In the genomic region with DNA sequence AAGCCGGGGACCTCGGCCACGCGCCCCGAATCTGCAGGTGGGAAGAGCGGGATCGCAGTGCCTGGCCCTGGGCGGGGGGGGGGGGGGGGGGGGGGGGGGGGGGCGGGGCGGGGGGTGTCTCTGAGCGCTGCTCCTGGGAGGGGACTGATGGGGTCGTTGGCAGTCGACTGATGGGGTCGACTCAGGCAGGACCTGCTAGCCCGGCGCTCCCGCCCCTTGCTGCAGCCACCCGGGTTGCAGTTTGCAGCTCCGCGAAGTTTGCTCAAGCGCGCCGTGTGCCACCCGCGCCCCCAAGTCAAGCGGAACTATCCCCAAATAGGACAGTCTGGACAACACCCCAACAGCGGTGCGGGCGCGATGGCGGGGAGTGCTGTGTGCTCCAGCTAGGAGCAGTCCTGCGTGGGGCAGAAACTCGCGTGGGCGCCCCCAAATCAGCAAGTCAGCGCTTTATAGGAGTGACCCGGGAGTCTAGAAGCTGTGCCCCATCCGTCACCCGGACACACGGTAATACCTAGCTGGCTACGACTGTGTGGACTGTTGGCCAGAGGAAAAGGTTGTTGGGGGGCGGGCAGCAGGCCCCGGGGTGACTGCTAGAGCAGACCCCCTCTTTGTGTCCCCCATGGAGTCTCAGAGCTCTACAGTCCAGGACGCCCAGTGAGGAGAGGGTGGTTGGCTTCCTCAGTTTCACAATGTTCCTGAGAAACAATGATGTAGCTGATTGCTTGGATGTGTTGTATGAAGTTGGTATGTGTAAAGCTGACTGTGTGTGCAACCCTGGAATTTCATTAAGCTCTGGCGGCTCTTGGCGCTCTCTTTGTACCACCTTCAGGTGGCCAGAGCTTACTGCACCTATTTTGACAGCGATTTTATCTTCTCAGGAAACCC, we compare ENCODE assay signal across 8 mouse cellular contexts. TPM values are rescaled to one million over a fixed set of nuclear protein-coding genes. Genes with fewer than 3 reads are reported as not detected.
DNase-seq lines count a peak whose midpoint lies in the region; ATAC-seq and TF ChIP-seq lines count a peak whose summit lies in the region.

No protein-coding gene starts in this region.

- H3K4me2 ChIP-seq in embryonic facial prominence, embryonic 15.5 days (replicated peaks) = peak overlapping the region; percentile 78
- peak overlapping the region; percentile 99 for H3K4me2 ChIP-seq in heart, embryonic 12.5 days
- H3K4me2 ChIP-seq in kidney, embryonic 16.5 days (replicated peaks; ENCODE audit: low read depth, low read length) = peak overlapping the region; percentile 92
- peak overlapping the region; percentile 74 for H3K4me2 ChIP-seq in liver, embryonic 15.5 days
- peak overlapping the region; percentile 99 for H3K4me2 ChIP-seq in neural tube, embryonic 12.5 days (replicated peaks)

- H3K4me3 ChIP-seq in C2C12 (ENCODE audit: insufficient read depth, poor library complexity, severe bottlenecking) = no peak overlapping the region
- H3K4me3 ChIP-seq in embryonic facial prominence, embryonic 15.5 days (replicated peaks) = peak overlapping the region; percentile 61
- peak overlapping the region; percentile 84 for H3K4me3 ChIP-seq in heart, embryonic 12.5 days
- peak overlapping the region; percentile 83 for H3K4me3 ChIP-seq in kidney, embryonic 16.5 days (ENCODE audit: low read length)
- H3K4me3 ChIP-seq in liver, embryonic 15.5 days (replicated peaks) = peak overlapping the region; percentile 58
- H3K4me3 ChIP-seq in neural tube, embryonic 12.5 days = peak overlapping the region; percentile 51

- WGBS in embryonic facial prominence, embryonic 15.5 days = under 1% methylated on average over 39 of the region's 47 CpGs
- WGBS in heart, embryonic 12.5 days = under 1% methylated on average over 36 of the region's 47 CpGs
- under 1% methylated on average over 33 of the region's 47 CpGs for WGBS in kidney, embryonic 16.5 days
- WGBS in liver, embryonic 15.5 days (ENCODE audit: insufficient replicate concordance) = under 1% methylated on average over 36 of the region's 47 CpGs
- WGBS in neural tube, embryonic 12.5 days = under 1% methylated on average over 36 of the region's 47 CpGs

- H3K4me1 ChIP-seq in embryonic facial prominence, embryonic 15.5 days = peaks cover 32% of the 10 kb centered on the region
- 0 out of 2 replicates have a peak, but pooled peaks cover 2% of the 10 kb centered on the region for H3K4me1 ChIP-seq in heart, embryonic 12.5 days (replicated peaks)
- peaks cover 15% of the 10 kb centered on the region for H3K4me1 ChIP-seq in kidney, embryonic 16.5 days (ENCODE audit: insufficient read depth, low read length)
- no peaks in the 10 kb centered on the region for H3K4me1 ChIP-seq in liver, embryonic 15.5 days (replicated peaks)
- H3K4me1 ChIP-seq in neural tube, embryonic 12.5 days = peaks cover 6% of the 10 kb centered on the region

- no peaks in the 10 kb centered on the region for H3K79me2 ChIP-seq in C2C12 (ENCODE audit: control insufficient read depth, insufficient read depth)

- H3K9ac ChIP-seq in embryonic facial prominence, embryonic 15.5 days = peak overlapping the region; percentile 62
- H3K9ac ChIP-seq in heart, embryonic 12.5 days = peak overlapping the region; percentile 89
- H3K9ac ChIP-seq in kidney, embryonic 16.5 days (replicated peaks; ENCODE audit: low read length) = peak overlapping the region; percentile 84
- peak overlapping the region; percentile 32; the same call in 1 of the 2 replicates for H3K9ac ChIP-seq in liver, embryonic 15.5 days
- H3K9ac ChIP-seq in neural tube, embryonic 12.5 days = peak overlapping the region; percentile 61

- TF ChIP-seq CTCF in C2C12 (IDR thresholded peaks at IDR 0.05; ENCODE audit: control insufficient read depth, insufficient read depth, insufficient read length) = no peak

- H3K9me3 ChIP-seq in embryonic facial prominence, embryonic 15.5 days (replicated peaks) = no peaks in the 10 kb centered on the region
- H3K9me3 ChIP-seq in heart, embryonic 12.5 days (replicated peaks) = no peaks in the 10 kb centered on the region
- H3K9me3 ChIP-seq in kidney, embryonic 16.5 days (ENCODE audit: low read length) = no peaks in the 10 kb centered on the region
- no peaks in the 10 kb centered on the region for H3K9me3 ChIP-seq in liver, embryonic 15.5 days (replicated peaks)
- no peaks in the 10 kb centered on the region for H3K9me3 ChIP-seq in neural tube, embryonic 12.5 days

- H3K27ac ChIP-seq in embryonic facial prominence, embryonic 15.5 days (replicated peaks) = peak overlapping the region; percentile 89
- peak overlapping the region; percentile 85 for H3K27ac ChIP-seq in heart, embryonic 12.5 days (ENCODE audit: poor library complexity, severe bottlenecking)
- peak overlapping the region; percentile 96 for H3K27ac ChIP-seq in kidney, embryonic 16.5 days (ENCODE audit: low read length)
- H3K27ac ChIP-seq in liver, embryonic 15.5 days (replicated peaks) = peak overlapping the region; percentile 53
- 0 out of 2 replicates have a peak overlapping the region, but pooled peaks have one; percentile 18 for H3K27ac ChIP-seq in neural tube, embryonic 12.5 days

- no peaks in the 10 kb centered on the region for H3K79me3 ChIP-seq in C2C12 (ENCODE audit: low read depth)

- H3ac ChIP-seq in C2C12 (ENCODE audit: control insufficient read depth, insufficient read length, low read depth) = peak overlapping the region; percentile 32

- peak; percentile 75 for ATAC-seq in embryonic facial prominence, embryonic 15.5 days (ENCODE audit: insufficient number of reproducible peaks, low FRiP score, low TSS enrichment, low read depth)
- peak; percentile 72 for ATAC-seq in heart, embryonic 12.5 days (ENCODE audit: insufficient number of reproducible peaks, low FRiP score)
- peak; percentile 77 for ATAC-seq in kidney, embryonic 16.5 days (ENCODE audit: low FRiP score, low TSS enrichment)
- peak; percentile 52 for ATAC-seq in liver, embryonic 15.5 days (ENCODE audit: insufficient read depth)
- peak; percentile 91 for ATAC-seq in neural tube, embryonic 12.5 days (ENCODE audit: low FRiP score, low read depth)

- peaks cover 6% of the 10 kb centered on the region for H3K27me3 ChIP-seq in C2C12 (ENCODE audit: control insufficient read depth, insufficient read depth, insufficient read length)
- no peaks in the 10 kb centered on the region; the same call in 1 of the 2 replicates for H3K27me3 ChIP-seq in embryonic facial prominence, embryonic 15.5 days
- no peaks in the 10 kb centered on the region for H3K27me3 ChIP-seq in heart, embryonic 12.5 days (replicated peaks)
- H3K27me3 ChIP-seq in kidney, embryonic 16.5 days (ENCODE audit: insufficient read depth, low read length) = no peaks in the 10 kb centered on the region
- H3K27me3 ChIP-seq in liver, embryonic 15.5 days = peaks cover 30% of the 10 kb centered on the region
- H3K27me3 ChIP-seq in neural tube, embryonic 12.5 days (replicated peaks) = no peaks in the 10 kb centered on the region

- no peaks in the 10 kb centered on the region for H3K36me3 ChIP-seq in C2C12 (ENCODE audit: control insufficient read depth, insufficient read depth)
- H3K36me3 ChIP-seq in embryonic facial prominence, embryonic 15.5 days = no peaks in the 10 kb centered on the region
- no peaks in the 10 kb centered on the region for H3K36me3 ChIP-seq in heart, embryonic 12.5 days
- no peaks in the 10 kb centered on the region for H3K36me3 ChIP-seq in kidney, embryonic 16.5 days (ENCODE audit: insufficient read depth, low read length)
- no peaks in the 10 kb centered on the region for H3K36me3 ChIP-seq in liver, embryonic 15.5 days (replicated peaks)
- H3K36me3 ChIP-seq in neural tube, embryonic 12.5 days = no peaks in the 10 kb centered on the region

- DNase-seq in adrenal gland, postnatal 10 days = peak; percentile 48
- DNase-seq in thymus, postnatal 4 days = peak; percentile 17

TF ChIP-seq in C2C12, 6 proteins besides CTCF, POLR2A, EP300 and RAD21:
- no peak for TF ChIP-seq USF1 (IDR thresholded peaks at IDR 0.05; ENCODE audit: low read depth)
- TF ChIP-seq MYOD1 (IDR thresholded peaks at IDR 0.05; ENCODE audit: control insufficient read depth, insufficient read length, low read depth) = no peak
- no peak for TF ChIP-seq MYOG (IDR thresholded peaks at IDR 0.05; ENCODE audit: control insufficient read depth, extremely low read depth, insufficient read length)
- TF ChIP-seq FOSL1 (IDR thresholded peaks at IDR 0.05; ENCODE audit: insufficient read depth, low read length, poor library complexity, severe bottlenecking) = no peak
- no peak for TF ChIP-seq MAX (IDR thresholded peaks at IDR 0.05)
- TF ChIP-seq CEBPB (IDR thresholded peaks at IDR 0.05; ENCODE audit: low read depth) = no peak

RNA-seq across cellular contexts. Expression of gene Plekhg1, which starts 0.6 kb away (rescaled TPM):
- under 0.01 TPM for polyA plus RNA-seq in C2C12 (2012; fragmentation: generic; extraction: Trizol)
- 10 to 100 TPM; 11.1 to 14.5 TPM for total RNA-seq in adrenal gland, postnatal 10 days (2021)
- 15.3 and 16.1 TPM in 2 replicates for polyA plus RNA-seq in embryonic facial prominence, embryonic 15.5 days (2015; fragmentation: Nextera tagmentation; extraction: Ambion mirVana)
- polyA plus RNA-seq in heart, embryonic 12.5 days (2016; fragmentation: Nextera tagmentation; extraction: Ambion mirVana) = 8.6 and 9.5 TPM in 2 replicates
- polyA plus RNA-seq in kidney, embryonic 16.5 days (2015; fragmentation: Nextera tagmentation; extraction: Ambion mirVana) = 14.4 and 17.7 TPM in 2 replicates
- polyA plus RNA-seq in liver, embryonic 15.5 days (2015; fragmentation: Nextera tagmentation; extraction: Ambion mirVana) = 1.0 and 1.7 TPM in 2 replicates
- polyA plus RNA-seq in neural tube, embryonic 12.5 days (2016; fragmentation: Nextera tagmentation; extraction: Ambion mirVana) = 11.0 and 12.8 TPM in 2 replicates

Comparison
In these comparisons a context has a peak if more than half of its experiments do, and no peak if none do; other contexts are left out.
1. H3K27ac ChIP-seq: peak in every context shown above with its lines; median percentile 96 in kidney, embryonic 16.5 days; 89 in embryonic facial prominence, embryonic 15.5 days; 85 in heart, embryonic 12.5 days; 53 in liver, embryonic 15.5 days; 18 in neural tube, embryonic 12.5 days.
2. H3K9ac ChIP-seq: peak in every context shown above with its lines; median percentile 89 in heart, embryonic 12.5 days; 84 in kidney, embryonic 16.5 days; 62 in embryonic facial prominence, embryonic 15.5 days; 61 in neural tube, embryonic 12.5 days; 32 in liver, embryonic 15.5 days.